Mouse (Mus musculus): Measurements from ENCODE around the gene Col6a3. TPM values are rescaled to one million over a fixed set of nuclear protein-coding genes. Genes with fewer than 3 reads are reported as not detected.

Col6a3 gene
- polyA plus RNA-seq, 1 experiment from 2014 or later, result 324 TPM

DNA sequence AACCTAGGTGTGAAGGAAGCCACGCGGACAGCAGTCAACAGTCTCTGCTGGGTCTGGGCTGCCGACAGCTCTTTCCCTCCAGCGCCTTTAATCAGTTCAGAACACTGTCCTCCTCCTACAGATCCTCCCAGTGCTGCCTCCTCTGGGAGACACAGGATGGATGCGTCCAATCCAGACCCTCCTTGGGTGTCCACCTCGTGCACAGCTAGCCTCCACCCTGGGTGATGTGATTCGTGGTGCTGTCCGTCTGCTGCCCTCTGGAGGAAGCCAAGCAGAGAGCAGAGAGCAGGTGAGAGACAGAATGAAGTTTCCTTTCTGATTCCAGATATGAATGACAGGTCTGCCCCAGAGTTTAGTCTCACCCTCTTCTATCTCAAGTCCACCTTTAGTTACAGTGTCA is 6.1 kb upstream of the Col6a3 start:
- WGBS, result 34% methylated on average over 8 of the region's 8 CpGs
- DNase-seq (ENCODE audit: low spot score), result peak; percentile 36

DNA sequence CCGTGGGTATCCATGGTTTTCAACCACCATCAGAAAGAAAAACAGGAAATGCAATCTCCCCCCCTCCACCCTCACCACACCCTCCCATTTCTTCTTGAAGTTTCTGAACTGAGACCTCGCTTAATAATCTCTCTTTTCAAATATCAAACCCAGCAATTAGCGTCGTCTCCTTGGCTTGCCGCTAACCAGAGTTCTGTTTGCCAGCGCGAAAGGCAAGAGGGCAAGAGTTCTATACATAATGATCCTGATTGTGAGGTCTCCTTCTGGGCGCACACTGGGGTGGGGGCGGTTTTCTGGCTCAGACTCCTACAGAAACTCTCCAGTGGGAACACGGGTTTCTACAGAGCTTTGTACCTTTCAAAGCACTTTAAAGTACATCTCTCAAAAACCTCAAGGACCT is 1.4 kb upstream of the Col6a3 start:
- Histone ChIP-seq H3K36me3 (ENCODE audit: control insufficient read depth, insufficient read depth, low read length) (no peaks in the 10 kb centered on the region), H3K4me2 (ENCODE audit: low read depth, low read length) (no peak overlapping the region), H3K9ac (ENCODE audit: low read depth, low read length) (no peak overlapping the region), H3K9me3 (ENCODE audit: control insufficient read depth, low read length) (no peaks in the 10 kb centered on the region), H3K27me3 (replicated peaks; ENCODE audit: control insufficient read depth, insufficient read depth, low read length) (no peaks in the 10 kb centered on the region), H3K27ac (replicated peaks; ENCODE audit: low read depth, low read length) (peak overlapping the region; percentile 35; the same call in 1 of the 2 replicates), H3K4me1 (ENCODE audit: control insufficient read depth, insufficient read depth, low read length) (peaks cover 33% of the 10 kb centered on the region), H3K4me3 (ENCODE audit: low read depth, low read length) (no peak overlapping the region)
- ATAC-seq (ENCODE audit: low read depth) (no peak), DNase-seq (ENCODE audit: low spot score) (peak; percentile 73)
- 52% methylated on average over 10 of the region's 10 CpGs for WGBS

More for the DNA sequence above, 6.1 kb upstream of the Col6a3 start:
- Histone ChIP-seq H3K27ac (replicated peaks; ENCODE audit: low read depth, low read length) (no peak overlapping the region), H3K27me3 (replicated peaks; ENCODE audit: control insufficient read depth, insufficient read depth, low read length) (no peaks in the 10 kb centered on the region), H3K9ac (ENCODE audit: low read depth, low read length) (no peak overlapping the region), H3K36me3 (ENCODE audit: control insufficient read depth, insufficient read depth, low read length) (no peaks in the 10 kb centered on the region), H3K9me3 (ENCODE audit: control insufficient read depth, low read length) (no peaks in the 10 kb centered on the region), H3K4me3 (ENCODE audit: low read depth, low read length) (no peak overlapping the region), H3K4me2 (ENCODE audit: low read depth, low read length) (no peak overlapping the region), H3K4me1 (ENCODE audit: control insufficient read depth, insufficient read depth, low read length) (peaks cover 7% of the 10 kb centered on the region)
- ATAC-seq (ENCODE audit: low read depth), result no peak

DNA sequence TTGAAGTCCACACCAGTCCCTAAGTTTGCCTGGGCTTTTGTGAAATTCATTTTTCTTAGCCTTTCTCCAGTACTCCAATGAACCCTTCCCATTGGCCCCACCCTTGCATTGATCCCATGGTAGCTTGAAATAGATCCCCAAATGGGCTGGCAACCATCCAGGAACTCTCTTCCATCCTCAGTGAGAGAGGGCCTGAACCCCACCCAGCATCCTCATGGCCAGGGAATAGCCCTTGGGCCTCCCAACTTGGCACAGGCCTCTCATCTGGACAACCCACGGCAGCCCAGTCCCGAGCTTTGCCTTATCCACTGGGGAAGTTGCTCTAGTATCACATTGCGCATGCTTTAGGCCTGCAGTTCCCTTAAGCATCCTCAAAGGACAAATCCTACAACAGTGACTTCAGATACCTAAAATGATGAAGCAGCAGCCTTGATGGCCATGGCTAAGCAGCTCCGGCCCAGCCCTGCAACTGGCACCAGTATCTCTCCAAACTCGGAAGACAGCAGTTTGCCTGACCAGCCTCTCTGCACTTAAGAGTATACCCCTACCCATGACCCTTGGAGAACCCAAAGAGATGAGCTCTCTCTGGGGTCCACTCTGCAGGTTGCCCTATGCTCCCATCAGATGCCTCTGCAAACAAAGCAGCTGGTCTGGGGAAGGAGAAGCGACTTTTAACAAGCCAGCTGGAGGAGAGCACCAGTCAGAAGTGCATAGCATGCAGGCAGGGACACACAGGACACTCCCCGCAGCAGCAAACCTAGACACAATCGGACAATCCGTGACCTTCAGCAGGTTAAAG is 783 bp downstream of the Col6a3 start:
- Histone ChIP-seq H3K9me3 (ENCODE audit: control insufficient read depth, low read length) (no peaks in the 10 kb centered on the region), H3K4me2 (ENCODE audit: low read depth, low read length) (peak overlapping the region; percentile 68), H3K4me3 (ENCODE audit: low read depth, low read length) (peak overlapping the region; percentile 49), H3K4me1 (ENCODE audit: control insufficient read depth, insufficient read depth, low read length) (peaks cover 49% of the 10 kb centered on the region), H3K27ac (replicated peaks; ENCODE audit: low read depth, low read length) (peak overlapping the region; percentile 80), H3K36me3 (ENCODE audit: control insufficient read depth, insufficient read depth, low read length) (no peaks in the 10 kb centered on the region), H3K27me3 (replicated peaks; ENCODE audit: control insufficient read depth, insufficient read depth, low read length) (no peaks in the 10 kb centered on the region), H3K9ac (ENCODE audit: low read depth, low read length) (peak overlapping the region; percentile 77)
- peak; percentile 36 for DNase-seq (ENCODE audit: low spot score)
- WGBS, result 63% methylated on average over 9 of the region's 9 CpGs
- no peak for ATAC-seq (ENCODE audit: low read depth)

DNA sequence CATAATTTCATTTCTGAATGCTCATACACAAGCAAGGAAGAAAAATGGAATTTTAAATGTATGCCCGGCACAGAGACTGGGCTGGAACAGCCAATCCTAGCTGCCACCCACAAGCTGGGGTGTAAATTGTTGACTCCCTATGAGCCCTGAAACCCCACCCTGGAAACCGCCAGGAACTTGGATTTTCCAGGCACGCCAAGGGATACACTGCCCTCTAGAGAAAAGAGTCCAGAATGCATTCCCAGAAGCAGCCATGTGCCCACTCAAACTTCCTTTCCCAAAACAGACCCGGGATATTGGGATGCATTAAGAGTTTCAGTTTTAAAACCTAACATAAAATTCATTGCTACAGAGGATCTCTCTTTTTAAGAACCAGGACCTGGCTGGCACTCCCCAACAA is 3.5 kb downstream of the Col6a3 start:
- H3K4me2 ChIP-seq (ENCODE audit: low read depth, low read length), result peak overlapping the region; percentile 68
- peak overlapping the region; percentile 46 for H3K27ac ChIP-seq (replicated peaks; ENCODE audit: low read depth, low read length)
- H3K9ac ChIP-seq (ENCODE audit: low read depth, low read length), result peak overlapping the region; percentile 49
- H3K27me3 ChIP-seq (replicated peaks; ENCODE audit: control insufficient read depth, insufficient read depth, low read length), result no peaks in the 10 kb centered on the region
- H3K36me3 ChIP-seq (ENCODE audit: control insufficient read depth, insufficient read depth, low read length), result no peaks in the 10 kb centered on the region
- ATAC-seq (ENCODE audit: low read depth), result no peak
- peak; percentile 85 for DNase-seq (ENCODE audit: low spot score)
- no peaks in the 10 kb centered on the region for H3K9me3 ChIP-seq (ENCODE audit: control insufficient read depth, low read length)
- 7% methylated on average over 4 of the region's 4 CpGs for WGBS
- peaks cover 72% of the 10 kb centered on the region for H3K4me1 ChIP-seq (ENCODE audit: control insufficient read depth, insufficient read depth, low read length)
- H3K4me3 ChIP-seq (ENCODE audit: low read depth, low read length), result peak overlapping the region; percentile 49

DNA sequence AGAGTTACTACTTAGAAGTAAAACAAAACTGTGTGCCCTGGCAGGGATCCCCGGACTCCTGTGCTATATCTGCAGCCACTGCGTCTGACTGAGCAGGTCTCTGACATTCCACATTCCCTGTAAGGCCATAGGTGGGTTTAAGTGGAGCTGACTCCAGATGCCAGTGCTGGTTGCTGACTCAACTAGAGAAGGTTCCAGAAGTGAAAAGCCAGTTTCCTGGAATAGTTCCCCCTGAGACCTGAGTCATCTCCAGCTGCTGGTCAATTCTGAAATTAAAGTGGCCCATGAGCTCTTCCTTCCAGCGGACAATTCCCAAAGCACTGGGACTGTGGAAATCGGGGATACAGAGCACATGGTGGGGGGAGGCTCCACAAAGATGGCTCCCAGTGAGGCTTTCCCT is 5.1 kb downstream of the Col6a3 start:
- Histone ChIP-seq H3K27me3 (replicated peaks; ENCODE audit: control insufficient read depth, insufficient read depth, low read length) (no peaks in the 10 kb centered on the region), H3K27ac (replicated peaks; ENCODE audit: low read depth, low read length) (peak overlapping the region; percentile 91), H3K36me3 (ENCODE audit: control insufficient read depth, insufficient read depth, low read length) (no peaks in the 10 kb centered on the region), H3K4me2 (ENCODE audit: low read depth, low read length) (peak overlapping the region; percentile 68), H3K9ac (ENCODE audit: low read depth, low read length) (0 out of 2 replicates have a peak overlapping the region, but pooled peaks have one; percentile 43), H3K9me3 (ENCODE audit: control insufficient read depth, low read length) (no peaks in the 10 kb centered on the region), H3K4me3 (ENCODE audit: low read depth, low read length) (peak overlapping the region; percentile 15; the same call in 1 of the 2 replicates), H3K4me1 (ENCODE audit: control insufficient read depth, insufficient read depth, low read length) (peaks cover 74% of the 10 kb centered on the region)
- no peak for ATAC-seq (ENCODE audit: low read depth)
- 45% methylated on average over 4 of the region's 4 CpGs for WGBS
- DNase-seq (ENCODE audit: low spot score), result peak; percentile 22

DNA sequence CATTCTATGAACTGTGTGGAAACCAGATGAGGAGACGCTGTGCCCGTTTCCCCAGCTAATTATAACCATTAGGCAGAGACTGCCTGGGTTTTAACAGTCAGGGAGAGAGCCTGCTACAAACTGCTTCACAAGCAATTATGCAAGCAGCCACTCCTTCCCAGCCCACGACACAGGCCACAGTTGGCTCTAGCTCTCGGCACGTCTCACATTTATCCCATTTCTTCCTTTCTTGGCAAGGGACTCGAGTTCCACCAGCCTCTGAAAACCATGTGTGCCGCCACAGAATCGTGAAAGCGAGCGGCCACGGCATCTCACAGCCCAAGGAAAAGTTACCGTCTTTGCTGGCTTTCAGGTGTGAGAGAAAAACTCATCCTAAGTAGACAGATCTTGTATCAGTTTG is 5.5 kb downstream of the Col6a3 start:
- Histone ChIP-seq H3K27ac (replicated peaks; ENCODE audit: low read depth, low read length) (peak overlapping the region; percentile 91), H3K4me3 (ENCODE audit: low read depth, low read length) (peak overlapping the region; percentile 15; the same call in 1 of the 2 replicates), H3K4me2 (ENCODE audit: low read depth, low read length) (peak overlapping the region; percentile 68), H3K4me1 (ENCODE audit: control insufficient read depth, insufficient read depth, low read length) (peaks cover 74% of the 10 kb centered on the region), H3K9ac (ENCODE audit: low read depth, low read length) (0 out of 2 replicates have a peak overlapping the region, but pooled peaks have one; percentile 43), H3K36me3 (ENCODE audit: control insufficient read depth, insufficient read depth, low read length) (no peaks in the 10 kb centered on the region), H3K9me3 (ENCODE audit: control insufficient read depth, low read length) (no peaks in the 10 kb centered on the region), H3K27me3 (replicated peaks; ENCODE audit: control insufficient read depth, insufficient read depth, low read length) (no peaks in the 10 kb centered on the region)
- peak; percentile 75 for ATAC-seq (ENCODE audit: low read depth)
- DNase-seq (ENCODE audit: low spot score), result peak; percentile 93
- 26% methylated on average over 12 of the region's 12 CpGs for WGBS

DNA sequence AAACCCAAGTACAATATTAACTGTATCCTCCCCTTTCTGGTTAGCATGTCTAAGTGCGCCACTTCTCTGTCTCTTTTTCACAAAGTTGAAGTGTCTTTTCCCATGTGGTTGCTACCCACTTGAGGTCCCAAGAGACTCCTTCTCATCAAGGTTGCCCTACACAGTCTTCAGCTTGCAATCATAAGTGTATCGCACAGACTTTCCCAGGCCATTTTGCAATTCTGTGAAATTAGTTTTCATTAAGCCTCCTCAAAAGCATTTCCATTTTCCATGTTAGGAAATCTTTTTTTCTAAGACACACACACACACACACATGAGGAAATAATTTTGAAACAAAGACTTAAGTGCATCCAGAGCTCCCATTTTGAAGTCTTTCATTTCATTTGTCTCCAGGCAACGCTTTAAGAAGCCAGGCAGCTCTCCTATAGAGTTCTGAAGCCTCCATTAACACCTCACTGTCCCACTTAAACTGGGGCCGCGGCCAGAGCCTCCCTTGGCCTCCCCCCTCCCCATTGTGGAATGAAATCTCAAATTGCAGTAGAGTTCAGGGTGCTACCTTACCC is 7.5 kb downstream of the Col6a3 start:
- 29% methylated on average over 5 of the region's 5 CpGs for WGBS
- Histone ChIP-seq H3K4me3 (ENCODE audit: low read depth, low read length) (no peak overlapping the region), H3K27me3 (replicated peaks; ENCODE audit: control insufficient read depth, insufficient read depth, low read length) (no peaks in the 10 kb centered on the region), H3K4me2 (ENCODE audit: low read depth, low read length) (peak overlapping the region; percentile 30), H3K36me3 (ENCODE audit: control insufficient read depth, insufficient read depth, low read length) (no peaks in the 10 kb centered on the region), H3K9me3 (ENCODE audit: control insufficient read depth, low read length) (no peaks in the 10 kb centered on the region), H3K4me1 (ENCODE audit: control insufficient read depth, insufficient read depth, low read length) (peaks cover 60% of the 10 kb centered on the region), H3K27ac (replicated peaks; ENCODE audit: low read depth, low read length) (peak overlapping the region; percentile 75), H3K9ac (ENCODE audit: low read depth, low read length) (no peak overlapping the region)
- ATAC-seq (ENCODE audit: low read depth) (0 out of 2 replicates have a peak, but pooled peaks have one; percentile 22), DNase-seq (ENCODE audit: low spot score) (peak; percentile 73)

DNA sequence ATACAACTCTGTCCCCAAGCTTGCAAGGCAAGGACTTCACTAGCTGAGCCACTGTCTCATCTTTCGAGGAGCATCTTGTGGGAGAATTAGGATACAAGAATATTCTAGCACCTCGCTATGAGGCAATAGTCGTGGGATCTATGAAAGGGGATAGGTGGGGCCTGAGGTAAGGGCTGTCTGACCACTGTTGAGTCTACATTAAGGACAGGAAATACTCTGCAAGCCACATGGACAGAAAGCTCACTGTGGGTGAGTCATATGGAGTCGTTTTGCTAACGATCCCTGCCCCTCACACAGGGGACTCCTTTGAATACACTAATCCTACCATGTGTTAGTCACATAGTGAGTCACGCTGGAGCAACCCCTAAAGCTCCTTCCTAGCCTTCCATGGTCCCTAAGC is 9.1 kb downstream of the Col6a3 start:
- H3K27ac ChIP-seq (replicated peaks; ENCODE audit: low read depth, low read length), result no peak overlapping the region
- ATAC-seq (ENCODE audit: low read depth), result no peak

More for the DNA sequence above, 9.1 kb downstream of the Col6a3 start:
- Histone ChIP-seq H3K4me3 (ENCODE audit: low read depth, low read length) (no peak overlapping the region), H3K9me3 (ENCODE audit: control insufficient read depth, low read length) (no peaks in the 10 kb centered on the region), H3K27me3 (replicated peaks; ENCODE audit: control insufficient read depth, insufficient read depth, low read length) (no peaks in the 10 kb centered on the region), H3K4me2 (ENCODE audit: low read depth, low read length) (no peak overlapping the region), H3K4me1 (ENCODE audit: control insufficient read depth, insufficient read depth, low read length) (peaks cover 48% of the 10 kb centered on the region), H3K9ac (ENCODE audit: low read depth, low read length) (no peak overlapping the region), H3K36me3 (ENCODE audit: control insufficient read depth, insufficient read depth, low read length) (0 out of 2 replicates have a peak, but pooled peaks cover 2% of the 10 kb centered on the region)
- WGBS, result 45% methylated on average over 6 of the region's 6 CpGs
- peak; percentile 35 for DNase-seq (ENCODE audit: low spot score)

Data from embryonic facial prominence, embryonic 14.5 days (tissue).